ENCODE assay signal across 10 mouse cellular contexts in the genomic region with DNA sequence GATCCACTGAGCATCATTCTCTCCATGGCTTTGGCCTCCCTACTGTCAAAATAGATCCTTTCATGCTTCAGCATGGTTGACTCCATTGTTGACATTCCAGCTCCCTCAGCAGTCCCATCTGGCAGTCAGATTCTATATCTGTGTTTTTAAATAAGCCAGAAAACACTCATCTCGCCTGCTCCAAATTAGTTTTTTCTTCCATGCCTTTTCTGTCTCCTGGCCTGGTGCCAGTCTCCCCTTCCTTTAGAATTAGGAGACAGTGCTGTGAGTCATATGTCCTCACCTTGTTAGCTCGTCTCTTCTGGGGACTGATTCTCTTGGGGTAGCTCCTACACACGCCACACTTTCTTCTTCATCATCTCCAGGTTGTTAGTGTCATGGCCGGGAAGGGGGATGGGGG.
DNase-seq lines count a peak whose midpoint lies in the region; ATAC-seq lines count a peak whose summit lies in the region.
"Had no signal": no experiment of that assay in that cellular context is flagged by ENCODE, and none has a peak within 500 bp of the region (broad histone marks: within the 10 kb centered on the region; RNA-seq: fewer than 3 reads in every experiment).

No protein-coding gene starts in this region.

- DNase-seq in liver, result peak; percentile 13
- peak; percentile 72 for DNase-seq in right cerebral cortex, adult 18-20 months
- DNase-seq in embryo, embryonic 10 days (ENCODE audit: low spot score), result no peak

- H3K27me3 ChIP-seq in forebrain, embryonic 13.5 days, result no peaks in the 10 kb centered on the region
- 0 out of 2 replicates have a peak, but pooled peaks cover 6% of the 10 kb centered on the region for H3K27me3 ChIP-seq in forebrain, embryonic 12.5 days
- H3K27me3 ChIP-seq in liver, embryonic 12.5 days (replicated peaks), result no peaks in the 10 kb centered on the region
- H3K27me3 ChIP-seq in forebrain, embryonic 16.5 days (replicated peaks; ENCODE audit: control insufficient read depth, insufficient read depth, low read length), result no peaks in the 10 kb centered on the region
- H3K27me3 ChIP-seq: limb, embryonic 15.5 days; neural tube, embryonic 13.5 days had no signal

- H3K4me3 ChIP-seq in forebrain, embryonic 13.5 days, result no peak overlapping the region
- H3K4me3 ChIP-seq in forebrain, embryonic 12.5 days (replicated peaks), result no peak overlapping the region
- H3K4me3 ChIP-seq in liver, embryonic 12.5 days, result no peak overlapping the region
- no peak overlapping the region for H3K4me3 ChIP-seq in forebrain, embryonic 16.5 days (replicated peaks; ENCODE audit: low read length)
- H3K4me3 ChIP-seq: limb, embryonic 15.5 days; neural tube, embryonic 13.5 days had no signal

- no peak overlapping the region for H3K4me2 ChIP-seq in forebrain, embryonic 13.5 days
- no peak overlapping the region for H3K4me2 ChIP-seq in forebrain, embryonic 12.5 days
- H3K4me2 ChIP-seq in liver, embryonic 12.5 days, result no peak overlapping the region
- H3K4me2 ChIP-seq in forebrain, embryonic 16.5 days (ENCODE audit: low read length), result no peak overlapping the region
- H3K4me2 ChIP-seq: limb, embryonic 15.5 days; neural tube, embryonic 13.5 days had no signal

- no peak overlapping the region for H3K9ac ChIP-seq in forebrain, embryonic 13.5 days
- H3K9ac ChIP-seq in forebrain, embryonic 12.5 days, result no peak overlapping the region
- H3K9ac ChIP-seq in liver, embryonic 12.5 days, result no peak overlapping the region
- H3K9ac ChIP-seq in forebrain, embryonic 16.5 days (replicated peaks; ENCODE audit: low read depth, low read length), result no peak overlapping the region
- H3K9ac ChIP-seq: limb, embryonic 15.5 days; neural tube, embryonic 13.5 days had no signal

- no peaks in the 10 kb centered on the region for H3K9me3 ChIP-seq in forebrain, embryonic 13.5 days (replicated peaks)
- no peaks in the 10 kb centered on the region for H3K9me3 ChIP-seq in forebrain, embryonic 12.5 days
- H3K9me3 ChIP-seq in liver, embryonic 12.5 days (replicated peaks), result no peaks in the 10 kb centered on the region
- H3K9me3 ChIP-seq in forebrain, embryonic 16.5 days (ENCODE audit: control insufficient read depth, low read length), result no peaks in the 10 kb centered on the region
- H3K9me3 ChIP-seq: limb, embryonic 15.5 days; neural tube, embryonic 13.5 days had no signal

- 48% methylated on average over 4 of the region's 4 CpGs for WGBS in forebrain, embryonic 13.5 days
- WGBS in forebrain, embryonic 12.5 days, result 73% methylated on average over 4 of the region's 4 CpGs
- WGBS in liver, embryonic 12.5 days (ENCODE audit: insufficient replicate concordance), result 45% methylated on average over 4 of the region's 4 CpGs
- 37% methylated on average over 4 of the region's 4 CpGs for WGBS in forebrain, embryonic 16.5 days

- peaks cover 9% of the 10 kb centered on the region for H3K4me1 ChIP-seq in forebrain, embryonic 13.5 days
- peaks cover 7% of the 10 kb centered on the region; the same call in 1 of the 2 replicates for H3K4me1 ChIP-seq in forebrain, embryonic 12.5 days
- H3K4me1 ChIP-seq in liver, embryonic 12.5 days, result no peaks in the 10 kb centered on the region
- peaks cover 10% of the 10 kb centered on the region for H3K4me1 ChIP-seq in forebrain, embryonic 16.5 days (replicated peaks; ENCODE audit: control insufficient read depth, insufficient read depth, low read length)

- peak overlapping the region; percentile 12; the same call in 1 of the 2 replicates for H3K27ac ChIP-seq in forebrain, embryonic 13.5 days
- H3K27ac ChIP-seq in forebrain, embryonic 12.5 days, result no peak overlapping the region
- H3K27ac ChIP-seq in liver, embryonic 12.5 days, result no peak overlapping the region
- peak overlapping the region; percentile 47 for H3K27ac ChIP-seq in forebrain, embryonic 16.5 days (ENCODE audit: low read length)
- H3K27ac ChIP-seq: limb, embryonic 15.5 days; neural tube, embryonic 13.5 days had no signal

- no peak for ATAC-seq in forebrain, embryonic 13.5 days
- no peak for ATAC-seq in forebrain, embryonic 12.5 days (ENCODE audit: low FRiP score)
- ATAC-seq in liver, embryonic 12.5 days, result no peak
- no peak for ATAC-seq in forebrain, embryonic 16.5 days
- no peak for ATAC-seq in megakaryocyte, adult 5-6 weeks (ENCODE audit: poor library complexity, severe bottlenecking)

- H3K36me3 ChIP-seq in forebrain, embryonic 13.5 days (ENCODE audit: poor library complexity, severe bottlenecking), result no peaks in the 10 kb centered on the region
- no peaks in the 10 kb centered on the region for H3K36me3 ChIP-seq in forebrain, embryonic 12.5 days (replicated peaks)
- no peaks in the 10 kb centered on the region for H3K36me3 ChIP-seq in liver, embryonic 12.5 days
- no peaks in the 10 kb centered on the region for H3K36me3 ChIP-seq in forebrain, embryonic 16.5 days (ENCODE audit: control insufficient read depth, insufficient read depth)
- H3K36me3 ChIP-seq: limb, embryonic 15.5 days; neural tube, embryonic 13.5 days had no signal

Comparison
In these comparisons a context has a peak if more than half of its experiments do, and no peak if none do; other contexts are left out.
1. H3K27ac ChIP-seq: peak in forebrain, embryonic 13.5 days (single experiment) and forebrain, embryonic 16.5 days (single experiment); none in forebrain, embryonic 12.5 days (single experiment) and liver, embryonic 12.5 days (single experiment).